Mouse (Mus musculus) stomach, embryonic 15.5 days (tissue): ENCODE results near the gene Olfml2b. TPM values are rescaled to one million over a fixed set of nuclear protein-coding genes. Genes with fewer than 3 reads are reported as not detected.

ENCODE experiments used
- ATAC-seq: fragments of 200-750 bp; cut with Nextera tagmentation; 2 replicates; pipeline ENCODE4 v1.8.0; 2017; ENCODE audit warnings: low read depth, moderate number of reproducible peaks, moderate TSS enrichment; ENCODE audit not compliant: insufficient read depth, low FRiP score
- H3K27ac ChIP-seq: fragments of 300-500 bp; sonication (generic); 2 replicates; pipeline ENCODE4 v1.5.1; 2015; ENCODE audit warnings: mild to moderate bottlenecking, inconsistent platforms
- H3K27me3 ChIP-seq: fragments of 300-500 bp; sonication (generic); replicated peaks from 2 replicates; pipeline ENCODE4 v1.6.1; 2015; ENCODE audit warnings: inconsistent platforms
- H3K36me3 ChIP-seq: fragments of 300-500 bp; sonication (generic); 2 replicates; pipeline ENCODE4 v1.6.1; 2015; ENCODE audit warnings: inconsistent platforms
- H3K4me1 ChIP-seq: fragments of 300-500 bp; sonication (generic); 2 replicates; pipeline ENCODE4 v1.6.1; 2015; ENCODE audit warnings: inconsistent platforms
- H3K4me2 ChIP-seq: fragments of 300-500 bp; sonication (generic); 2 replicates; pipeline ENCODE4 v1.6.1; 2015; ENCODE audit warnings: mild to moderate bottlenecking, inconsistent platforms
- H3K4me3 ChIP-seq: fragments of 300-500 bp; sonication (generic); replicated peaks from 2 replicates; pipeline ENCODE4 v1.5.1; 2015; ENCODE audit warnings: inconsistent platforms
- H3K9ac ChIP-seq: fragments of 300-500 bp; sonication (generic); 2 replicates; pipeline ENCODE4 v1.6.1; 2015; ENCODE audit warnings: inconsistent platforms
- H3K9me3 ChIP-seq: fragments of 300-500 bp; sonication (generic); 2 replicates; pipeline ENCODE4 v1.6.1; 2016; ENCODE audit warnings: inconsistent platforms
- WGBS: fragments of 180-500 bp; shearing (Covaris S2); methylation state at CpG from one replicate; pipeline ENCODE4 v1.1.7; 2015; 5-methylcytosine and 5-hydroxymethylcytosine counted together
- polyA plus RNA-seq: library from polyadenylated mRNA; unstranded; fragments of >200 nt; fragmentation: Nextera tagmentation; extraction: Ambion mirVana; gene quantifications from 2 replicates; pipeline ENCODE4 v1.2.1, GENCODE M21; 2015

Gene Olfml2b
- polyA plus RNA-seq, 1 experiment from 2014 or later, result 38.5 TPM

GRCm38 (mm10) chr1:170678861-170679260, 34.5 kb downstream of the Olfml2b start:
- Histone ChIP-seq H3K36me3 (0 out of 2 replicates have a peak, but pooled peaks cover 4% of the 10 kb centered on the region), H3K27me3 (no peaks in the 10 kb centered on the region), H3K9ac (no peak overlapping the region), H3K9me3 (no peaks in the 10 kb centered on the region), H3K4me1 (no peaks in the 10 kb centered on the region), H3K4me3 (no peak overlapping the region), H3K27ac (no peak overlapping the region; the same call in 1 of the 2 replicates), H3K4me2 (no peak overlapping the region)
- ATAC-seq, result no peak; the same call in 1 of the 2 replicates
- WGBS, result 62% methylated on average over 4 of the region's 4 CpGs

GRCm38 (mm10) chr1:170679624-170680023, 35.3 kb downstream of the Olfml2b start:
- Histone ChIP-seq H3K27ac (no peak overlapping the region; the same call in 1 of the 2 replicates), H3K4me3 (no peak overlapping the region), H3K9ac (no peak overlapping the region), H3K36me3 (0 out of 2 replicates have a peak, but pooled peaks cover 4% of the 10 kb centered on the region), H3K27me3 (no peaks in the 10 kb centered on the region), H3K4me2 (no peak overlapping the region), H3K4me1 (no peaks in the 10 kb centered on the region), H3K9me3 (no peaks in the 10 kb centered on the region)
- no peak for ATAC-seq
- WGBS, result 77% methylated on average over 2 of the region's 2 CpGs

- no peak overlapping the region for H3K27ac ChIP-seq
- H3K9me3 ChIP-seq, result no peaks in the 10 kb centered on the region
- H3K27me3 ChIP-seq, result no peaks in the 10 kb centered on the region
- H3K4me3 ChIP-seq, result no peak overlapping the region
- no peaks in the 10 kb centered on the region for H3K36me3 ChIP-seq
- no peaks in the 10 kb centered on the region for H3K4me1 ChIP-seq
- no peak overlapping the region for H3K9ac ChIP-seq
- no peak overlapping the region for H3K4me2 ChIP-seq
- 76% methylated on average over 6 of the region's 6 CpGs for WGBS
- no peak for ATAC-seq
Observed at GRCm38 (mm10) chr1:170683863-170684262, 39.5 kb downstream of the Olfml2b start.

- no peaks in the 10 kb centered on the region for H3K27me3 ChIP-seq
- no peak overlapping the region for H3K4me3 ChIP-seq
- no peaks in the 10 kb centered on the region for H3K4me1 ChIP-seq
Observed at GRCm38 (mm10) chr1:170689773-170690172, 45.4 kb downstream of the Olfml2b start.

GRCm38 (mm10) chr1:170691301-170691700, 47.0 kb downstream of the Olfml2b start:
- Histone ChIP-seq H3K27me3 (no peaks in the 10 kb centered on the region), H3K27ac (no peak overlapping the region), H3K9me3 (no peaks in the 10 kb centered on the region), H3K9ac (no peak overlapping the region), H3K4me1 (no peaks in the 10 kb centered on the region), H3K4me3 (no peak overlapping the region), H3K4me2 (no peak overlapping the region), H3K36me3 (no peaks in the 10 kb centered on the region)
- no peak for ATAC-seq
- 68% methylated on average over 5 of the region's 5 CpGs for WGBS

More at GRCm38 (mm10) chr1:170689773-170690172, 45.4 kb downstream of the Olfml2b start:
- no peak overlapping the region for H3K4me2 ChIP-seq
- no peaks in the 10 kb centered on the region for H3K9me3 ChIP-seq
- no peak overlapping the region for H3K9ac ChIP-seq
- no peaks in the 10 kb centered on the region for H3K36me3 ChIP-seq
- no peak for ATAC-seq
- no peak overlapping the region for H3K27ac ChIP-seq
- WGBS, result 94% methylated on average over 8 of the region's 8 CpGs

- WGBS, result 38% methylated on average over 5 of the region's 5 CpGs
- H3K9ac ChIP-seq, result no peak overlapping the region
- no peak overlapping the region for H3K27ac ChIP-seq
- H3K36me3 ChIP-seq, result no peaks in the 10 kb centered on the region
- no peak overlapping the region for H3K4me3 ChIP-seq
- no peaks in the 10 kb centered on the region for H3K27me3 ChIP-seq
- no peaks in the 10 kb centered on the region for H3K9me3 ChIP-seq
- no peak overlapping the region for H3K4me2 ChIP-seq
- 0 out of 2 replicates have a peak, but pooled peaks cover under 1% of the 10 kb centered on the region for H3K4me1 ChIP-seq
- ATAC-seq, result peak; percentile 63; the same call in 1 of the 2 replicates
Observed at GRCm38 (mm10) chr1:170694821-170695291, 50.5 kb downstream of the Olfml2b start.

GRCm38 (mm10) chr1:170695326-170695725, 51.0 kb downstream of the Olfml2b start:
- Histone ChIP-seq H3K27ac (no peak overlapping the region), H3K27me3 (no peaks in the 10 kb centered on the region), H3K4me2 (no peak overlapping the region), H3K9me3 (no peaks in the 10 kb centered on the region), H3K9ac (no peak overlapping the region), H3K4me1 (0 out of 2 replicates have a peak, but pooled peaks cover 3% of the 10 kb centered on the region), H3K36me3 (no peaks in the 10 kb centered on the region), H3K4me3 (no peak overlapping the region)
- ATAC-seq, result no peak
- WGBS, result 76% methylated on average over 6 of the region's 6 CpGs

GRCm38 (mm10) chr1:170696996-170697395, 52.7 kb downstream of the Olfml2b start:
- Histone ChIP-seq H3K27me3 (no peaks in the 10 kb centered on the region), H3K27ac (no peak overlapping the region), H3K9me3 (no peaks in the 10 kb centered on the region), H3K4me1 (0 out of 2 replicates have a peak, but pooled peaks cover 6% of the 10 kb centered on the region), H3K4me3 (no peak overlapping the region), H3K9ac (no peak overlapping the region), H3K4me2 (no peak overlapping the region), H3K36me3 (no peaks in the 10 kb centered on the region)
- 91% methylated on average over 8 of the region's 8 CpGs for WGBS
- no peak for ATAC-seq

GRCm38 (mm10) chr1:170697771-170698356, 53.5 kb downstream of the Olfml2b start:
- no peak overlapping the region for H3K27ac ChIP-seq
- no peak overlapping the region for H3K4me2 ChIP-seq
- no peaks in the 10 kb centered on the region for H3K36me3 ChIP-seq
- no peak overlapping the region for H3K9ac ChIP-seq
- 74% methylated on average over 7 of the region's 7 CpGs for WGBS
- H3K4me1 ChIP-seq, result 0 out of 2 replicates have a peak, but pooled peaks cover 6% of the 10 kb centered on the region
- no peak overlapping the region for H3K4me3 ChIP-seq
- no peaks in the 10 kb centered on the region for H3K9me3 ChIP-seq
- no peak for ATAC-seq
- H3K27me3 ChIP-seq, result no peaks in the 10 kb centered on the region

GRCm38 (mm10) chr1:170698771-170699170, 54.4 kb downstream of the Olfml2b start:
- Histone ChIP-seq H3K27ac (no peak overlapping the region), H3K4me2 (no peak overlapping the region), H3K4me1 (0 out of 2 replicates have a peak, but pooled peaks cover 6% of the 10 kb centered on the region)

GRCm38 (mm10) chr1:170699553-170699952, 55.2 kb downstream of the Olfml2b start:
- no peak overlapping the region for H3K4me2 ChIP-seq
- H3K4me3 ChIP-seq, result no peak overlapping the region
- 60% methylated on average over 9 of the region's 9 CpGs for WGBS
- no peaks in the 10 kb centered on the region for H3K9me3 ChIP-seq
- no peak for ATAC-seq
- H3K36me3 ChIP-seq, result no peaks in the 10 kb centered on the region
- H3K27ac ChIP-seq, result no peak overlapping the region
- H3K4me1 ChIP-seq, result 0 out of 2 replicates have a peak, but pooled peaks cover 6% of the 10 kb centered on the region
- no peaks in the 10 kb centered on the region for H3K27me3 ChIP-seq
- no peak overlapping the region for H3K9ac ChIP-seq

More at GRCm38 (mm10) chr1:170698771-170699170, 54.4 kb downstream of the Olfml2b start:
- Histone ChIP-seq H3K27me3 (no peaks in the 10 kb centered on the region), H3K9ac (no peak overlapping the region), H3K4me3 (no peak overlapping the region), H3K36me3 (no peaks in the 10 kb centered on the region), H3K9me3 (no peaks in the 10 kb centered on the region)
- ATAC-seq, result no peak
- 76% methylated on average over 3 of the region's 3 CpGs for WGBS

- Histone ChIP-seq H3K36me3 (no peaks in the 10 kb centered on the region), H3K27ac (no peak overlapping the region), H3K9ac (no peak overlapping the region), H3K4me3 (no peak overlapping the region), H3K4me2 (no peak overlapping the region), H3K27me3 (no peaks in the 10 kb centered on the region), H3K9me3 (no peaks in the 10 kb centered on the region), H3K4me1 (0 out of 2 replicates have a peak, but pooled peaks cover 6% of the 10 kb centered on the region)
- ATAC-seq, result no peak
- 75% methylated on average over 3 of the region's 3 CpGs for WGBS
Observed at GRCm38 (mm10) chr1:170700496-170701027, 56.2 kb downstream of the Olfml2b start.
